Mouse (Mus musculus): ENCODE measurements around the gene Cwc25. TPM values are rescaled to one million over a fixed set of nuclear protein-coding genes. Genes with fewer than 3 reads are reported as not detected.
"Not testable (repeated sequence)": the region's sequence is repeated elsewhere in the genome, so short reads cannot be mapped to it uniquely, and the experiment has no call there.

Gene Cwc25
- polyA plus RNA-seq, 1 experiment from 2014 or later = 15.4 TPM

- H3K4me3 ChIP-seq (ENCODE audit: low read depth, low read length) = no peak overlapping the region; the same call in 1 of the 2 replicates
- H3K4me2 ChIP-seq (ENCODE audit: low read depth, severe bottlenecking) = no peak overlapping the region
- no peak overlapping the region for H3K9ac ChIP-seq (ENCODE audit: low read length)
- ATAC-seq (ENCODE audit: insufficient number of reproducible peaks, low FRiP score, low TSS enrichment, low read depth) (no peak), DNase-seq (ENCODE audit: low spot score) (no peak)
- no peaks in the 10 kb centered on the region for H3K27me3 ChIP-seq (ENCODE audit: control insufficient read depth, insufficient read depth, low read length)
- H3K9me3 ChIP-seq (ENCODE audit: control insufficient read depth, low read length) = no peaks in the 10 kb centered on the region
- H3K36me3 ChIP-seq (ENCODE audit: control insufficient read depth, insufficient read depth, low read length) = no peaks in the 10 kb centered on the region
- peaks cover 15% of the 10 kb centered on the region for H3K4me1 ChIP-seq (ENCODE audit: control insufficient read depth, insufficient read depth, low read length)
- no peak overlapping the region for H3K27ac ChIP-seq (replicated peaks; ENCODE audit: low read depth, low read length)
- WGBS = 26% methylated on average over 8 of the region's 8 CpGs
These were observed 31.7 kb upstream of the Cwc25 start for GRCm38 (mm10) chr11:97798083-97798435.

GRCm38 (mm10) chr11:97797369-97798082 is 31.2 kb upstream of the Cwc25 start:
- 55% methylated on average over 15 of the region's 15 CpGs for whole genome bisulfite sequencing
- no peak overlapping the region for H3K27ac ChIP-seq (replicated peaks; ENCODE audit: low read depth, low read length)
- H3K9ac ChIP-seq (ENCODE audit: low read length) = no peak overlapping the region
- peaks cover 15% of the 10 kb centered on the region for H3K4me1 ChIP-seq (ENCODE audit: control insufficient read depth, insufficient read depth, low read length)
- H3K36me3 ChIP-seq (ENCODE audit: control insufficient read depth, insufficient read depth, low read length) = no peaks in the 10 kb centered on the region
- ATAC-seq (ENCODE audit: insufficient number of reproducible peaks, low FRiP score, low TSS enrichment, low read depth) = no peak
- H3K9me3 ChIP-seq (ENCODE audit: control insufficient read depth, low read length) = no peaks in the 10 kb centered on the region
- H3K4me2 ChIP-seq (ENCODE audit: low read depth, severe bottlenecking) = no peak overlapping the region
- DNase-seq (ENCODE audit: low spot score) = no peak
- no peaks in the 10 kb centered on the region for H3K27me3 ChIP-seq (ENCODE audit: control insufficient read depth, insufficient read depth, low read length)
- no peak overlapping the region for H3K4me3 ChIP-seq (ENCODE audit: low read depth, low read length)

- DNase-seq (ENCODE audit: low spot score) = peak; percentile 81
- no peak overlapping the region for H3K9ac ChIP-seq (ENCODE audit: low read length)
- H3K4me3 ChIP-seq (ENCODE audit: low read depth, low read length) = no peak overlapping the region
- H3K4me1 ChIP-seq (ENCODE audit: control insufficient read depth, insufficient read depth, low read length) = peaks cover 9% of the 10 kb centered on the region
- WGBS = 6% methylated on average over 6 of the region's 6 CpGs
- no peaks in the 10 kb centered on the region for H3K9me3 ChIP-seq (ENCODE audit: control insufficient read depth, low read length)
- no peak for ATAC-seq (ENCODE audit: insufficient number of reproducible peaks, low FRiP score, low TSS enrichment, low read depth)
- H3K27ac ChIP-seq (replicated peaks; ENCODE audit: low read depth, low read length) = no peak overlapping the region
- no peaks in the 10 kb centered on the region for H3K27me3 ChIP-seq (ENCODE audit: control insufficient read depth, insufficient read depth, low read length)
- no peak overlapping the region for H3K4me2 ChIP-seq (ENCODE audit: low read depth, severe bottlenecking)
- H3K36me3 ChIP-seq (ENCODE audit: control insufficient read depth, insufficient read depth, low read length) = no peaks in the 10 kb centered on the region
These were observed 30.6 kb upstream of the Cwc25 start for GRCm38 (mm10) chr11:97796910-97797309.

- Histone ChIP-seq H3K4me2 (ENCODE audit: low read depth, severe bottlenecking) (no peak overlapping the region), H3K9ac (ENCODE audit: low read length) (no peak overlapping the region), H3K36me3 (ENCODE audit: control insufficient read depth, insufficient read depth, low read length) (no peaks in the 10 kb centered on the region), H3K4me3 (ENCODE audit: low read depth, low read length) (no peak overlapping the region), H3K27me3 (ENCODE audit: control insufficient read depth, insufficient read depth, low read length) (no peaks in the 10 kb centered on the region), H3K4me1 (ENCODE audit: control insufficient read depth, insufficient read depth, low read length) (no peaks in the 10 kb centered on the region), H3K9me3 (ENCODE audit: control insufficient read depth, low read length) (no peaks in the 10 kb centered on the region), H3K27ac (replicated peaks; ENCODE audit: low read depth, low read length) (no peak overlapping the region)
- ATAC-seq (ENCODE audit: insufficient number of reproducible peaks, low FRiP score, low TSS enrichment, low read depth) (no peak), DNase-seq (ENCODE audit: low spot score) (peak; percentile 40)
- WGBS = 5% methylated on average over 2 of the region's 2 CpGs
These were observed 26.8 kb upstream of the Cwc25 start for GRCm38 (mm10) chr11:97793165-97793564.

- not testable (repeated sequence) for DNase-seq (ENCODE audit: low spot score); H3K36me3 ChIP-seq (ENCODE audit: control insufficient read depth, insufficient read depth, low read length); H3K4me2 ChIP-seq (ENCODE audit: low read depth, severe bottlenecking); H3K4me1 ChIP-seq (ENCODE audit: control insufficient read depth, insufficient read depth, low read length); H3K4me3 ChIP-seq (ENCODE audit: low read depth, low read length); H3K9me3 ChIP-seq (ENCODE audit: control insufficient read depth, low read length); ATAC-seq (ENCODE audit: insufficient number of reproducible peaks, low FRiP score, low TSS enrichment, low read depth); H3K27ac ChIP-seq (replicated peaks; ENCODE audit: low read depth, low read length); H3K27me3 ChIP-seq (ENCODE audit: control insufficient read depth, insufficient read depth, low read length); H3K9ac ChIP-seq (ENCODE audit: low read length)
- 75% methylated on average over 2 of the region's 2 CpGs for whole genome bisulfite sequencing
These were observed 24.6 kb upstream of the Cwc25 start for GRCm38 (mm10) chr11:97790778-97791438.

GRCm38 (mm10) chr11:97789727-97790126 is 23.4 kb upstream of the Cwc25 start:
- no peak overlapping the region for H3K9ac ChIP-seq (ENCODE audit: low read length)
- H3K4me3 ChIP-seq (ENCODE audit: low read depth, low read length) = no peak overlapping the region
- H3K9me3 ChIP-seq (ENCODE audit: control insufficient read depth, low read length) = no peaks in the 10 kb centered on the region
- no peak overlapping the region for H3K27ac ChIP-seq (replicated peaks; ENCODE audit: low read depth, low read length)
- WGBS = 88% methylated on average over 5 of the region's 5 CpGs
- H3K4me1 ChIP-seq (ENCODE audit: control insufficient read depth, insufficient read depth, low read length) = no peaks in the 10 kb centered on the region
- no peaks in the 10 kb centered on the region for H3K27me3 ChIP-seq (ENCODE audit: control insufficient read depth, insufficient read depth, low read length)
- no peaks in the 10 kb centered on the region for H3K36me3 ChIP-seq (ENCODE audit: control insufficient read depth, insufficient read depth, low read length)
- DNase-seq (ENCODE audit: low spot score) = no peak
- no peak overlapping the region for H3K4me2 ChIP-seq (ENCODE audit: low read depth, severe bottlenecking)
- ATAC-seq (ENCODE audit: insufficient number of reproducible peaks, low FRiP score, low TSS enrichment, low read depth) = no peak

- WGBS = 95% methylated on average over 3 of the region's 3 CpGs
- Histone ChIP-seq H3K4me2 (ENCODE audit: low read depth, severe bottlenecking) (no peak overlapping the region), H3K27ac (replicated peaks; ENCODE audit: low read depth, low read length) (no peak overlapping the region), H3K4me1 (ENCODE audit: control insufficient read depth, insufficient read depth, low read length) (no peaks in the 10 kb centered on the region), H3K36me3 (ENCODE audit: control insufficient read depth, insufficient read depth, low read length) (no peaks in the 10 kb centered on the region), H3K4me3 (ENCODE audit: low read depth, low read length) (no peak overlapping the region), H3K9me3 (ENCODE audit: control insufficient read depth, low read length) (no peaks in the 10 kb centered on the region), H3K27me3 (ENCODE audit: control insufficient read depth, insufficient read depth, low read length) (no peaks in the 10 kb centered on the region), H3K9ac (ENCODE audit: low read length) (no peak overlapping the region)
- no peak for ATAC-seq (ENCODE audit: insufficient number of reproducible peaks, low FRiP score, low TSS enrichment, low read depth)
- DNase-seq (ENCODE audit: low spot score) = no peak
These were observed 21.6 kb upstream of the Cwc25 start for GRCm38 (mm10) chr11:97787961-97788360.

- Histone ChIP-seq H3K36me3 (ENCODE audit: control insufficient read depth, insufficient read depth, low read length) (peaks cover 28% of the 10 kb centered on the region), H3K9ac (ENCODE audit: low read length) (peak overlapping the region; percentile 99), H3K4me2 (ENCODE audit: low read depth, severe bottlenecking) (peak overlapping the region; percentile 62), H3K4me1 (ENCODE audit: control insufficient read depth, insufficient read depth, low read length) (peaks cover 11% of the 10 kb centered on the region; the same call in 1 of the 2 replicates), H3K9me3 (ENCODE audit: control insufficient read depth, low read length) (no peaks in the 10 kb centered on the region), H3K27ac (replicated peaks; ENCODE audit: low read depth, low read length) (peak overlapping the region; percentile 81; the same call in 1 of the 2 replicates), H3K27me3 (ENCODE audit: control insufficient read depth, insufficient read depth, low read length) (no peaks in the 10 kb centered on the region), H3K4me3 (ENCODE audit: low read depth, low read length) (peak overlapping the region; percentile 97)
- DNase-seq (ENCODE audit: low spot score) (no peak), ATAC-seq (ENCODE audit: insufficient number of reproducible peaks, low FRiP score, low TSS enrichment, low read depth) (no peak)
- WGBS = under 1% methylated on average over 10 of the region's 10 CpGs
These were observed 16.2 kb upstream of the Cwc25 start for GRCm38 (mm10) chr11:97782564-97782895.
